Mouse (Mus musculus) ES-E14 (cell line): ENCODE results near the gene Fstl3.

Source experiments
- CHD2 ChIP-seq: IDR thresholded peaks from 2 replicates; pipeline ENCODE4 v1.6.1; 2014; ENCODE audit warnings: mild to moderate bottlenecking, low read depth, low read length, inconsistent platforms
- HCFC1 ChIP-seq: IDR thresholded peaks from 2 replicates; pipeline ENCODE4 v1.6.1; 2012; ENCODE audit warnings: low read length, inconsistent platforms, borderline replicate concordance; ENCODE audit not compliant: insufficient read depth
- MAFK ChIP-seq: IDR thresholded peaks from 2 replicates; pipeline ENCODE4 v1.6.1; 2014; ENCODE audit warnings: mild to moderate bottlenecking, low read depth, low read length, inconsistent platforms; ENCODE audit not compliant: insufficient read depth
- ZC3H11A ChIP-seq: IDR thresholded peaks from 2 replicates; pipeline ENCODE4 v1.6.1; 2012; ENCODE audit warnings: low read depth, mild to moderate bottlenecking, inconsistent platforms, low read length, borderline replicate concordance
- ZNF384 ChIP-seq: IDR thresholded peaks from 2 replicates; pipeline ENCODE4 v1.6.1; 2012; ENCODE audit warnings: low read depth, low read length, inconsistent platforms

DNA sequence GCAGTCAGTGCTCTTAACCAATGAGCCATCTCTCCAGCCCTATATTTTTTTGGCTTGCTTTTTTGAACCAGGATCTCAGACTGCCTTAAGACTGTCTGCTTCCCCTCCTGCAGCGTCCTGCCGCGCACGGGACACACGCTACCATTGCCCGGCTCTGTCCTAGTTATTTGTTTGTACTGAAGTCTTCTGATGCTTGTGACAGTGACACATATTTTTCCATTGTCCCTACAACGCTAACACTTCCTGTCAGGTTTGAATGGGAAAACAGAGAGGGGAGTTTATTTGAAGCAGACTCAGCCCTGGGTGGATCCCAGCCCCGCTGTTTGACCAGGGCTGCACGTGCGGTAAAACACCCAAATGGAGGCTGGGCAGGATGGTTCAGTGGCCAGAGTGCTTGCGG, 31.7 kb downstream of the Fstl3 start:
- TF ChIP-seq ZC3H11A, result no peak
- no peak for TF ChIP-seq MAFK
- no peak for TF ChIP-seq CHD2
- TF ChIP-seq ZNF384, result no peak
- no peak for TF ChIP-seq HCFC1
